Mouse (Mus musculus) forebrain, postnatal 0 days (tissue): ENCODE measurements at regions not wholly inside any gene's neighbourhood (a gene's known extent, or its start where the extent isn't known, plus 50 kb on each side); places are given as distances from the start of the nearest gene placed in this dataset.
A peak's percentile ranks its signal among the peaks of the same experiment; 100 is the strongest.

Experiments
- ATAC-seq: fragments of 200-750 bp; cut with Nextera tagmentation; 2 replicates; pipeline ENCODE4 v1.8.0; 2017; ENCODE audit warnings: mild to moderate bottlenecking, moderate library complexity
- DNase-seq: peaks from one replicate; pipeline ENCODE4 v3.0.0-alpha.2; 2015
- H3K27ac ChIP-seq: fragments of 300-500 bp; sonication (generic); 2 replicates; pipeline ENCODE4 v1.5.1; 2014; ENCODE audit warnings: low read depth, mild to moderate bottlenecking, antibody characterized with exemption, low read length, moderate library complexity, mixed read lengths
- H3K27me3 ChIP-seq: fragments of 300-500 bp; sonication (generic); 2 replicates; pipeline ENCODE4 v1.6.1; 2014; ENCODE audit warnings: mild to moderate bottlenecking, low read length, mixed read lengths; ENCODE audit not compliant: insufficient read depth
- H3K36me3 ChIP-seq: fragments of 300-500 bp; sonication (generic); 2 replicates; pipeline ENCODE4 v1.6.1; 2014; ENCODE audit warnings: mild to moderate bottlenecking, moderate library complexity; ENCODE audit not compliant: insufficient read depth
- H3K4me1 ChIP-seq: fragments of 300-500 bp; sonication (generic); 2 replicates; pipeline ENCODE4 v1.6.1; 2014; ENCODE audit warnings: antibody characterized with exemption; ENCODE audit not compliant: insufficient read depth
- H3K4me2 ChIP-seq: fragments of 300-500 bp; sonication (generic); 2 replicates; pipeline ENCODE4 v1.6.1; 2014; ENCODE audit warnings: low read depth, mild to moderate bottlenecking, moderate library complexity
- H3K4me3 ChIP-seq: fragments of 300-500 bp; sonication (generic); 2 replicates; pipeline ENCODE4 v1.5.1; 2014; ENCODE audit warnings: low read depth, low read length, mixed read lengths
- H3K9ac ChIP-seq: fragments of 300-500 bp; sonication (generic); 2 replicates; pipeline ENCODE4 v1.6.1; 2014; ENCODE audit warnings: mild to moderate bottlenecking
- H3K9me3 ChIP-seq: fragments of 300-500 bp; sonication (generic); 2 replicates; pipeline ENCODE4 v1.6.1; 2016; ENCODE audit warnings: low read length
- CTCF ChIP-seq: sonication (generic); IDR thresholded peaks from 2 replicates; pipeline ENCODE4 v1.5.1; 2016; ENCODE audit warnings: antibody characterized with exemption, control low read depth, low read depth
- WGBS: fragments of 180-500 bp; shearing (Covaris S2); extraction: QIAGEN DNeasy Blood & Tissue Kit; methylation state at CpG from one replicate; pipeline ENCODE4 v1.1.7; 2014; 5-methylcytosine and 5-hydroxymethylcytosine counted together

GRCm38 (mm10) chr13:37237285-37237684 is 107.7 kb upstream of the Ly86 start:
- Histone ChIP-seq H3K4me1 (no peaks in the 10 kb centered on the region), H3K27ac (no peak overlapping the region), H3K9ac (no peak overlapping the region), H3K4me2 (no peak overlapping the region), H3K4me3 (no peak overlapping the region), H3K27me3 (no peaks in the 10 kb centered on the region), H3K36me3 (no peaks in the 10 kb centered on the region), H3K9me3 (no peaks in the 10 kb centered on the region)
- no peak for TF ChIP-seq CTCF
- WGBS, result 92% methylated on average over 3 of the region's 3 CpGs
- ATAC-seq (no peak), DNase-seq (no peak)

- no peak for DNase-seq
- no peak for TF ChIP-seq CTCF
Measured at GRCm38 (mm10) chr13:37225834-37226233, 119.2 kb upstream of the Ly86 start.

GRCm38 (mm10) chr13:37220436-37220835 is 124.6 kb upstream of the Ly86 start:
- ATAC-seq (no peak), DNase-seq (no peak)
- Histone ChIP-seq H3K27me3 (no peaks in the 10 kb centered on the region), H3K9ac (no peak overlapping the region), H3K9me3 (no peaks in the 10 kb centered on the region), H3K36me3 (no peaks in the 10 kb centered on the region), H3K4me2 (no peak overlapping the region), H3K27ac (no peak overlapping the region), H3K4me1 (no peaks in the 10 kb centered on the region), H3K4me3 (no peak overlapping the region)
- no peak for TF ChIP-seq CTCF
- WGBS, result 58% methylated on average over 3 of the region's 3 CpGs

More at GRCm38 (mm10) chr13:37225834-37226233, 119.2 kb upstream of the Ly86 start:
- Histone ChIP-seq H3K27me3 (no peaks in the 10 kb centered on the region), H3K9ac (no peak overlapping the region), H3K36me3 (no peaks in the 10 kb centered on the region), H3K4me3 (no peak overlapping the region), H3K27ac (no peak overlapping the region), H3K4me2 (no peak overlapping the region), H3K9me3 (no peaks in the 10 kb centered on the region), H3K4me1 (no peaks in the 10 kb centered on the region)
- no peak for ATAC-seq
- WGBS, result 65% methylated on average over 1 of the region's 1 CpGs

GRCm38 (mm10) chr13:37218596-37218995 is 126.4 kb upstream of the Ly86 start:
- Histone ChIP-seq H3K36me3 (no peaks in the 10 kb centered on the region), H3K9me3 (no peaks in the 10 kb centered on the region), H3K27ac (no peak overlapping the region), H3K27me3 (no peaks in the 10 kb centered on the region), H3K4me2 (no peak overlapping the region), H3K9ac (no peak overlapping the region), H3K4me1 (no peaks in the 10 kb centered on the region), H3K4me3 (no peak overlapping the region)
- no peak for ATAC-seq
- no peak for TF ChIP-seq CTCF
- WGBS, result 92% methylated on average over 4 of the region's 4 CpGs
- no peak for DNase-seq

GRCm38 (mm10) chr13:37214590-37215282 is 130.3 kb upstream of the Ly86 start:
- Histone ChIP-seq H3K9ac (no peak overlapping the region), H3K9me3 (no peaks in the 10 kb centered on the region), H3K27ac (no peak overlapping the region), H3K4me2 (no peak overlapping the region), H3K27me3 (no peaks in the 10 kb centered on the region), H3K4me1 (no peaks in the 10 kb centered on the region), H3K4me3 (no peak overlapping the region), H3K36me3 (no peaks in the 10 kb centered on the region)
- DNase-seq (peak; percentile 27), ATAC-seq (peak; percentile 86)
- no peak for TF ChIP-seq CTCF
- 32% methylated on average over 8 of the region's 8 CpGs for WGBS

- H3K4me1 ChIP-seq, result no peaks in the 10 kb centered on the region
- WGBS, result 93% methylated on average over 2 of the region's 2 CpGs
- no peak overlapping the region for H3K9ac ChIP-seq
- no peaks in the 10 kb centered on the region for H3K36me3 ChIP-seq
- no peak for ATAC-seq
- no peak overlapping the region for H3K4me2 ChIP-seq
- H3K27me3 ChIP-seq, result no peaks in the 10 kb centered on the region
- H3K4me3 ChIP-seq, result no peak overlapping the region
- H3K9me3 ChIP-seq, result no peaks in the 10 kb centered on the region
- H3K27ac ChIP-seq, result no peak overlapping the region
- DNase-seq, result no peak
- no peak for TF ChIP-seq CTCF
Measured at GRCm38 (mm10) chr13:37197136-37197535, 147.1 kb upstream of the F13a1 start.

GRCm38 (mm10) chr13:37195857-37196256 is 145.8 kb upstream of the F13a1 start:
- ATAC-seq, result no peak
- H3K4me2 ChIP-seq, result no peak overlapping the region
- no peak overlapping the region for H3K9ac ChIP-seq
- no peaks in the 10 kb centered on the region for H3K4me1 ChIP-seq
- H3K27ac ChIP-seq, result no peak overlapping the region
- H3K9me3 ChIP-seq, result no peaks in the 10 kb centered on the region
- H3K4me3 ChIP-seq, result no peak overlapping the region
- no peaks in the 10 kb centered on the region for H3K36me3 ChIP-seq
- TF ChIP-seq CTCF, result no peak
- H3K27me3 ChIP-seq, result no peaks in the 10 kb centered on the region
- WGBS, result 84% methylated on average over 1 of the region's 1 CpGs
- no peak for DNase-seq
